Mouse (Mus musculus) limb, embryonic 14.5 days (tissue): ENCODE measurements around the gene Ipo9. TPM values are rescaled to one million over a fixed set of nuclear protein-coding genes. Genes with fewer than 3 reads are reported as not detected.

Experiments used
- ATAC-seq: fragments of 200-750 bp; cut with Nextera tagmentation; 2 replicates; pipeline ENCODE4 v1.8.0; 2017; ENCODE audit warnings: low read depth, moderate number of reproducible peaks, moderate TSS enrichment; ENCODE audit not compliant: low FRiP score
- DNase-seq: peaks from one replicate; pipeline ENCODE4 v3.0.0-alpha.2; 2015; ENCODE audit warnings: low spot score
- H3K27ac ChIP-seq: fragments of 300-500 bp; sonication (generic); replicated peaks from 2 replicates; pipeline ENCODE4 v1.5.1; 2014; ENCODE audit warnings: low read depth, mild to moderate bottlenecking, low read length, moderate library complexity, mixed read lengths
- H3K27me3 ChIP-seq: fragments of 300-500 bp; sonication (generic); 2 replicates; pipeline ENCODE4 v1.6.1; 2014; ENCODE audit warnings: low read length, mixed read lengths; ENCODE audit not compliant: control insufficient read depth, insufficient read depth
- H3K36me3 ChIP-seq: fragments of 300-500 bp; sonication (generic); 2 replicates; pipeline ENCODE4 v1.6.1; 2014; ENCODE audit warnings: mild to moderate bottlenecking, low read length, moderate library complexity, mixed read lengths; ENCODE audit not compliant: control insufficient read depth, insufficient read depth
- H3K4me1 ChIP-seq: fragments of 300-500 bp; sonication (generic); 2 replicates; pipeline ENCODE4 v1.6.1; 2014; ENCODE audit warnings: antibody characterized with exemption, low read length, mixed read lengths; ENCODE audit not compliant: control insufficient read depth, insufficient read depth
- H3K4me2 ChIP-seq: fragments of 300-500 bp; sonication (generic); replicated peaks from 2 replicates; pipeline ENCODE4 v1.6.1; 2014; ENCODE audit warnings: low read depth, mild to moderate bottlenecking, low read length, moderate library complexity; ENCODE audit not compliant: severe bottlenecking
- H3K4me3 ChIP-seq: fragments of 300-500 bp; sonication (generic); replicated peaks from 2 replicates; pipeline ENCODE4 v1.5.1; 2014; ENCODE audit warnings: low read length
- H3K9ac ChIP-seq: fragments of 300-500 bp; sonication (generic); 2 replicates; pipeline ENCODE4 v1.6.1; 2014; ENCODE audit warnings: mild to moderate bottlenecking, low read depth, low read length, moderate library complexity; ENCODE audit not compliant: severe bottlenecking
- H3K9me3 ChIP-seq: fragments of 300-500 bp; sonication (generic); 2 replicates; pipeline ENCODE4 v1.6.1; 2016; ENCODE audit warnings: low read length; ENCODE audit not compliant: control insufficient read depth
- POLR2A ChIP-seq: fragments of 200-500 bp; IDR thresholded peaks from 2 replicates; pipeline ENCODE4 v1.8.0; 2012; ENCODE audit warnings: inconsistent platforms, mild to moderate bottlenecking, moderate library complexity, borderline replicate concordance; ENCODE audit not compliant: insufficient read depth, insufficient read length; ENCODE audit errors: extremely low read depth
- WGBS: fragments of 180-500 bp; shearing (Covaris S2); extraction: QIAGEN DNeasy Blood & Tissue Kit; methylation state at CpG from one replicate; pipeline ENCODE4 v1.1.7; 2014; 5-methylcytosine and 5-hydroxymethylcytosine counted together
- polyA plus RNA-seq, 2 experiments: library from polyadenylated mRNA; depleted of rRNA in 1 of 2; stranded (reverse) in 1 of 2; unstranded in 1 of 2; fragments of >200 nt; fragmentation: Nextera tagmentation in 1 of 2; extraction: Ambion mirVana in 1 of 2; gene quantifications; 2 replicates each; pipeline versions ENCODE4 v1.2.1 to v1.2.3; 2012 to 2014

Gene Ipo9
- polyA plus RNA-seq, 2 experiments = 116 to 145 TPM

DNA sequence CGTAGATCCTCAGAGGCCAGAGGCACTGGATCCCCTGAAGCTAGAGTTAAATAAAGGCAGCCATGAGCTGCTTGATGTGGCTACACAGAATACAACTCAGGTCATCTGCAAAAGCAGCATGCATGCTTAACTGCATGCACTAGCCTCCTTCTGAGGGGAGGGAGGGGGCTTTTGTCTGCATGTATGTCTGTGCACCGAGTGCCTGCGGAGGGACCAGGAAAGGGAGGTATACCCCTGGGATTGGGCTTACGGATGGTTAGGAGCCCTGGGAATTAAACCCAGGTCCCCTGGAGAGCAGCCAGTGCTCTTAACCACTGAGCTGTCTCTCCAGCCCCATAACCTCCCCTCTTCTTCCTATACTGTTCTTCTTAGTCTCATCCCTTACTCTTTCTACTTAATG is 18.2 kb downstream of the Ipo9 start:
- H3K36me3 ChIP-seq = peaks cover 93% of the 10 kb centered on the region
- H3K4me1 ChIP-seq = no peaks in the 10 kb centered on the region
- no peak overlapping the region for H3K27ac ChIP-seq
- H3K27me3 ChIP-seq = no peaks in the 10 kb centered on the region
- H3K9ac ChIP-seq = no peak overlapping the region
- WGBS = 81% methylated on average over 4 of the region's 4 CpGs
- no peak for TF ChIP-seq POLR2A
- ATAC-seq = no peak
- DNase-seq = no peak
- H3K4me2 ChIP-seq = no peak overlapping the region
- no peak overlapping the region for H3K4me3 ChIP-seq
- H3K9me3 ChIP-seq = no peaks in the 10 kb centered on the region

DNA sequence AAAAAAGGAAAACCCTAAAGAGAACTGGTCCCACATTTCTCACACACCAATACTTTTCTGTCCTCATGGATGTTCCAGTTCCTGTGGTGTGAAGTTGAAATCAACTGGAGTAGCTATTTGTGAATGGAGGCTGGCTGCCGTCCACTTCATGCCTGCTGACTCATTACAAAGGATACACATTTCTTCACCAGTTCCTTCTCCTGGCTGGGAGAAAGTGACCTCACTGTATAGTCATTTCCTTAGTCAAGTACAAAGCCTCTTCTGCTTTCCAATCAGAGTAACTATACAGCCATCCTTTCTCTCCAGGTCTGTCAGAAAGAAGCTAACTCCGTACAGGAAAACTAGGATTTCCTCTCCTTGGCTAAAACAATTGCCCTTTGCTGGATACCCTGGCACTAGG is 19.3 kb downstream of the Ipo9 start:
- Histone ChIP-seq H3K9ac (no peak overlapping the region), H3K27ac (no peak overlapping the region), H3K4me1 (no peaks in the 10 kb centered on the region), H3K4me3 (no peak overlapping the region), H3K27me3 (no peaks in the 10 kb centered on the region), H3K9me3 (no peaks in the 10 kb centered on the region), H3K4me2 (no peak overlapping the region), H3K36me3 (peaks cover 92% of the 10 kb centered on the region)
- DNase-seq (no peak), ATAC-seq (no peak)
- no peak for TF ChIP-seq POLR2A
- 77% methylated on average over 2 of the region's 2 CpGs for WGBS

DNA sequence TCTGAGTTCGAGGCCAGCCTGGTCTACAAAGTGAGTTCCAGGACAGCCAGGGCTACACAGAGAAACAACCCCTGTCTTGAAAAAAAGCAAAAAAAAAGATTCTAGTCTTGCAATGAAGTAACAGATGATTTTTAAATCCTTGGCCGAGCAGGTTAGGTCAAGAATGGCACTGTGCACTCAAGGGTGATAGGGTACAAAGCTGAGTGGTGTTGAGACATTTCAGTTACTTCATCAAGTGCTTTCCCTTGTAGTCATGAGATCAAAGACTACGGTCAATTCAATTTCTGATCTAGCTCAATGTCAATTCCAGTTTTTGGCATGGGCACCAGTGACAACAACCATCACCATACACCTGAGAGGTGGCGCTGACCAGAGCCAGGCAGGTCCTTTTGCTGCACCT is 21.3 kb downstream of the Ipo9 start:
- no peak overlapping the region for H3K9ac ChIP-seq
- DNase-seq (no peak), ATAC-seq (no peak)
- TF ChIP-seq POLR2A = no peak
- peaks cover 92% of the 10 kb centered on the region for H3K36me3 ChIP-seq
- no peak overlapping the region for H3K27ac ChIP-seq
- WGBS = 94% methylated on average over 4 of the region's 4 CpGs
- no peaks in the 10 kb centered on the region for H3K4me1 ChIP-seq
- H3K4me3 ChIP-seq = no peak overlapping the region
- H3K27me3 ChIP-seq = no peaks in the 10 kb centered on the region
- no peaks in the 10 kb centered on the region for H3K9me3 ChIP-seq
- H3K4me2 ChIP-seq = no peak overlapping the region

DNA sequence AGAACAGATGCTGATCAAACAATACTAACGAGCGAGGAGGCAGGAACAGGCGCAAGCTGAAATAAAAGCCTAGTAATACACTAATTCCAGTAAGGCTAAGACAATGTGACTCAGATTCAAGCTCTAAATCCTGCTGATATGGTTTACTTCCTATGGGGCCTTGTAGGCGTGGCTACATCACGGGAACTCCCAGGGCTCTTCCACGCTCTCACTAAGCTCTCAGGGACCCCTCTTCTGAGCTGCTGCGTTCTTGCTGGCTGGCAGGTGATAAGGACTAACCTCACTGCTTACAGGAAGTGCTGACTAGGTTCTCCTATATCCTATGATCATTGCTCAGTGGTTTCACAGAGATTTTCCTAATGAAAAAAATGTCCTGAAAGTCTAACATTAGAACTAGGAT is 24.9 kb downstream of the Ipo9 start:
- TF ChIP-seq POLR2A = no peak
- no peaks in the 10 kb centered on the region for H3K27me3 ChIP-seq
- peaks cover 85% of the 10 kb centered on the region for H3K36me3 ChIP-seq
- H3K4me2 ChIP-seq = no peak overlapping the region
- DNase-seq = no peak
- H3K4me3 ChIP-seq = no peak overlapping the region
- 88% methylated on average over 7 of the region's 7 CpGs for WGBS
- no peaks in the 10 kb centered on the region for H3K9me3 ChIP-seq
- H3K27ac ChIP-seq = no peak overlapping the region
- H3K9ac ChIP-seq = no peak overlapping the region
- no peak for ATAC-seq
- no peaks in the 10 kb centered on the region for H3K4me1 ChIP-seq

GRCm38 (mm10) chr1:135401452-135402110 is 28.7 kb downstream of the Ipo9 start:
- ATAC-seq (no peak), DNase-seq (no peak)
- Histone ChIP-seq H3K36me3 (peaks cover 87% of the 10 kb centered on the region), H3K9ac (no peak overlapping the region), H3K9me3 (no peaks in the 10 kb centered on the region), H3K27ac (no peak overlapping the region), H3K4me3 (no peak overlapping the region), H3K27me3 (no peaks in the 10 kb centered on the region), H3K4me2 (no peak overlapping the region), H3K4me1 (no peaks in the 10 kb centered on the region)
- WGBS = 93% methylated on average over 3 of the region's 3 CpGs
- no peak for TF ChIP-seq POLR2A

DNA sequence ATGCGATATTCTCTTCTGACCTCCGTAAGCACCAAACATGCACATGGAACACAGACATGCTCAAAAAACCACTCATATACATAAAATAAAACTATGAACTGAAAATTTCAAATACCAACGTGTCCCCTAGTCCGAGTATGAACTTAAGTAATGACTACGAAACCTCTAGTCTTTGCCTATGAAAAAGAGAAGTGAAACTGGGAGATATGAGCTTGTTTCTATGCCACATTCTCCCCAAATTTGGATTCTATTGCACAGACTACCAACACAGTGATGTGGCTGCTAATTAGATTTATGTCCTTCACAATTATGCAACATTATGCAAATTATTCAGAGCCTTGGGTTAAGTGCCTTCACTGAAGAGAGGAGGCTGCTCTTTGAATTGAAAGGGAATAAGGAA is 30.8 kb downstream of the Ipo9 start:
- H3K4me1 ChIP-seq = no peaks in the 10 kb centered on the region
- no peak overlapping the region for H3K27ac ChIP-seq
- peaks cover 83% of the 10 kb centered on the region for H3K36me3 ChIP-seq
- ATAC-seq (no peak), DNase-seq (no peak)
- H3K27me3 ChIP-seq = no peaks in the 10 kb centered on the region
- no peaks in the 10 kb centered on the region for H3K9me3 ChIP-seq
- no peak for TF ChIP-seq POLR2A
- no peak overlapping the region for H3K4me2 ChIP-seq
- H3K4me3 ChIP-seq = no peak overlapping the region
- WGBS = 96% methylated on average over 5 of the region's 5 CpGs
- no peak overlapping the region for H3K9ac ChIP-seq
